Mouse (Mus musculus) kidney, adult 2 months (tissue): ENCODE measurements around the gene Igfbp4. TPM values are rescaled to one million over a fixed set of nuclear protein-coding genes. Genes with fewer than 3 reads are reported as not detected.

Experiments used
- DNase-seq: peaks from one replicate; pipeline ENCODE4 v3.0.0; 2021
- H3K27ac ChIP-seq: fragments of 200-500 bp; 2 replicates; pipeline ENCODE4 v1.5.1; 2012; ENCODE audit warnings: low read depth, low read length, control low read depth, inconsistent platforms; ENCODE audit not compliant: insufficient read depth
- H3K27me3 ChIP-seq: fragments of 200-500 bp; replicated peaks from 2 replicates; pipeline ENCODE4 v1.6.1; 2012; ENCODE audit warnings: mild to moderate bottlenecking, moderate library complexity, low read length, inconsistent platforms; ENCODE audit not compliant: control insufficient read depth, insufficient read depth
- H3K36me3 ChIP-seq: fragments of 200-500 bp; 2 replicates; pipeline ENCODE4 v1.6.1; 2012; ENCODE audit warnings: mild to moderate bottlenecking, moderate library complexity, low read length, inconsistent platforms; ENCODE audit not compliant: control insufficient read depth, insufficient read depth
- H3K4me1 ChIP-seq: fragments of 200-500 bp; 2 replicates; pipeline ENCODE4 v1.6.1; 2011; ENCODE audit warnings: low read length; ENCODE audit not compliant: control insufficient read depth, insufficient read depth
- H3K4me3 ChIP-seq: fragments of 200-500 bp; 2 replicates; pipeline ENCODE4 v1.5.1; 2011; ENCODE audit warnings: mild to moderate bottlenecking, low read depth, low read length, control low read depth; ENCODE audit not compliant: insufficient read depth
- CTCF ChIP-seq: fragments of 200-500 bp; conservative IDR thresholded peaks from 2 replicates; pipeline ENCODE4 v1.5.1; 2011; ENCODE audit warnings: low read depth, mild to moderate bottlenecking, control low read depth, low read length, moderate library complexity, mixed read lengths; ENCODE audit not compliant: insufficient read depth, insufficient read length
- POLR2A ChIP-seq: fragments of 200-500 bp; IDR thresholded peaks from one replicate; pipeline ENCODE4 v1.6.1; 2011; ENCODE audit warnings: low read depth, low read length, control low read depth
- WGBS: fragments of 180-500 bp; shearing (Covaris S2); methylation state at CpG from one replicate; pipeline ENCODE4 v1.1.7; 2018; 5-methylcytosine and 5-hydroxymethylcytosine counted together
- polyA plus RNA-seq: library from polyadenylated mRNA; depleted of rRNA; stranded (reverse); fragments of >200 nt; gene quantifications from 2 replicates; pipeline ENCODE4 v1.2.3, GENCODE M21; 2012

The Igfbp4 gene
- polyA plus RNA-seq, 1 experiment, result 1,152 TPM

DNA sequence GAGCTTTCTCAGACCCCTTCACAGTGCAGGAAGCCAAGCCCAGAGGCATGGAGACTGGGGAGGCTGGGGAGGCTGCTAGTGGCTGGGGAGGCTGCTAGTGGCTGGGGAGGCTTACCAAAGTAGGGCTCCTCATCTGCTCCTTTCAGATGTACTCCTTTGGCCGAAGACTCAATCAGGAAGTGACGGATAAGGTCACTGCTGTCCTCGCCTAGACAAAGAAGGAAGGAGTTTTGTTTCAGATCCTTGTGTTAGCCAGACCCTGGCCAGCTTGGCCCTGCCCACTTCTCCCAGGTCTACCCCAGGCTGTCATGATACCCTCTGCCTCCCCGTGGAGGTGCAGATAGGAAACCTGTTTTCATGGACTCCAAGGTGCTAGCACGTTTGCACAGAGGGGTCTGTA lies 32.7 kb downstream of the Igfbp4 start:
- Histone ChIP-seq H3K4me3 (no peak overlapping the region), H3K4me1 (no peaks in the 10 kb centered on the region), H3K27me3 (no peaks in the 10 kb centered on the region), H3K36me3 (no peaks in the 10 kb centered on the region), H3K27ac (no peak overlapping the region)
- 76% methylated on average over 5 of the region's 5 CpGs for WGBS
- TF ChIP-seq CTCF (no peak), POLR2A (no peak)
- DNase-seq, result no peak

DNA sequence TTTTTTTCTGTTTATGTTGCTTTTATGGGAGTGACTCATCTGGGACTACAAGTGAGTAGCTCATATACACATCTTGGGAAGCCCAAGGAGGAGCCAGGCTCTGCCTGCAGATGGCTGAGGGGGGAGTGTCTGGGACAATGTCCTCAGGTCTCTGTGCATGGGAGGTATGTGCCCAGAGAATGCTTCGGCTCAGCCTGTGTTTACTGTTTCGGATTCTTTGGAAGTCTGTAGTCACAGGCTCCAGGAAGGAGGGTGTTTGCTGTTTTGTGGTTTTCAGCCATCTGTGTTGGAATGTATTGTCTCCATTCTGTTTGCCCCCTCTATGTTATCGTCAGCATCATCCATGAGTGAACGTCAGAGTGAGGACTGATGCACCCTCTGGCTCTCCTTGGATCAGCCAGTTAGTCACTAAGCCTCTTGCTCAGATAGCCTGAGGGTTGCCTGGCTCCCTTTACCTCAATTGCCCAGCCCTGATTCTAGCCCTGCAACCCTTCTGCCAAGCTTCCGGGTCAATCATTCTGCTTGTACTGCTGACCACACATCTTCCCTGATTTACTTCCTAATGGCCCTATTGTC lies 35.8 kb downstream of the Igfbp4 start:
- Histone ChIP-seq H3K27me3 (no peaks in the 10 kb centered on the region), H3K4me1 (no peaks in the 10 kb centered on the region), H3K27ac (no peak overlapping the region), H3K36me3 (no peaks in the 10 kb centered on the region), H3K4me3 (no peak overlapping the region)
- no peak for DNase-seq
- WGBS, result 74% methylated on average over 5 of the region's 5 CpGs
- TF ChIP-seq POLR2A (no peak), CTCF (no peak)

DNA sequence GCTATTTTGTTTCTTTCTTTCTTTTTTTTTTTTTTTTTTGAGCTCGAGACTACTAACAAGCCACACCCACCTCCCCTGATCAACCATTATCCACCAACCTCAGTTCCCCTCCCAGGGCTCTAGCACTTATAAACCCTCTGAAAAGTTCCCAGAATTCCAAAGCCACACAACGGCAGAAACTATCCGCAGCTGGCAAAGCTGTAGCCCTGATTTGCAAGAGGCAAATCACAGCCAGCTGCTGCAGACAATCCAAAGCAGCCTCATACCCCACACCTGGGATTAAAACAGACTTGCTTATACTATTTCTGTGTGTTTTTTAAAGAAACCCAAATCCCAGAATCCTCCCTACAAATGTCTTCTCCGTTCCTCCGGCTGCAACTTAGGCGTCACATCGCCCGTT lies 36.8 kb downstream of the Igfbp4 start:
- no peak for TF ChIP-seq POLR2A
- no peak for TF ChIP-seq CTCF
- no peaks in the 10 kb centered on the region for H3K36me3 ChIP-seq
- no peak overlapping the region for H3K4me3 ChIP-seq
- no peaks in the 10 kb centered on the region for H3K27me3 ChIP-seq
- no peaks in the 10 kb centered on the region for H3K4me1 ChIP-seq
- WGBS, result 77% methylated on average over 8 of the region's 8 CpGs
- no peak overlapping the region for H3K27ac ChIP-seq
- no peak for DNase-seq

DNA sequence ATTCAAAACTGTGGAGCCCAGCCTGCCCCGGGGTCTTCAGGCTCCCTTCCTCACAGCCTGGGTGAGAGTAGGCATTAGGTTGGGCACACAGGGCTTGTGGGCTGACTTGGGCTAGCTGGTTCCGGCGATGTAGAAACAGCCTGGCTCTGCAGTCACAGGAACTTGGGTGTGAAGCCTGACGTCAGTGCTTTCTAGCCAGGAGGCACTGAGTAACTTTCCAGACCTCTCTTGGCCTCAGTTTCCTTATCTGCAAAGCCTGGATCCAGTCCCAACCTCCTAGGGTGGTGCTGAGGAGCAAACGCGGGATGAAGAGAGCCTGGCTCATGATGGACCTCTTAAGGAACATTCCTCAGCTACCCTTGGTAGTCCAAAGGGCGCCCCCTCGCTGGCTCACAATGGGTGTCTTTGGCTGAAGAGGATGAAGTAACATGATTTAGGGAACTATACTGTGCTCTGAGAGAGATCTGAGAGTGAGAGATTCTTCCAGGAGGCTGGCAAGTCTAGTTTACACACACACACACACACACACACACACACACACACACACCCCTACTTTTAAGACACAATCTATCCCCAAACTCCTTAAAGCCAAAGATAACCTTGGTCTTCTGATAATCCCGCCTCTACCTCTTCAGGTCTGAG lies 40.0 kb downstream of the Igfbp4 start:
- DNase-seq, result no peak
- Histone ChIP-seq H3K4me1 (no peaks in the 10 kb centered on the region), H3K36me3 (no peaks in the 10 kb centered on the region), H3K27ac (no peak overlapping the region), H3K4me3 (no peak overlapping the region), H3K27me3 (no peaks in the 10 kb centered on the region)
- WGBS, result 77% methylated on average over 9 of the region's 9 CpGs
- no peak for TF ChIP-seq POLR2A
- TF ChIP-seq CTCF, result no peak

DNA sequence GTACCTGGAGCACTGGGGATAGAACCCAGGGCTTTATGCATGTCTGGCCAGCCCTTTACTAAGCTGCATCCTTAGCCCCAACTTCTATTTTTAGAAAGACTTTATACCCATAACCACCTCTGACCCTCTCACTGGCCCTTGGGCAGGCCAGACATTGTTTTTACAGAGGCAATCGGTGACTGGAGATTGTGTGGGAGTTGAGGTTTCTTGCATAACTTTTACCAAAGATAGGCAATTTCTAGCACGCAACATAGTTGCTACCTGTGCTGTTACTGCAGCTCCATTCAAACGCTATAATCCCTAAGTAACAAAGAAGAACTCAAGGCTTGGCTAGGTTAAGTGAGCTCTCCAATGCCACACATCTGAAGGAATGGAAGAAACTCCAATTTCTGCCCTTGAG lies 40.5 kb downstream of the Igfbp4 start:
- H3K27me3 ChIP-seq, result no peaks in the 10 kb centered on the region
- H3K4me3 ChIP-seq, result no peak overlapping the region
- no peaks in the 10 kb centered on the region for H3K4me1 ChIP-seq
- H3K36me3 ChIP-seq, result no peaks in the 10 kb centered on the region
- 67% methylated on average over 3 of the region's 3 CpGs for WGBS
- TF ChIP-seq CTCF (no peak), POLR2A (no peak)
- H3K27ac ChIP-seq, result no peak overlapping the region
- no peak for DNase-seq

GRCm38 (mm10) chr11:99082098-99082497 lies 41.1 kb downstream of the Igfbp4 start:
- Histone ChIP-seq H3K36me3 (no peaks in the 10 kb centered on the region), H3K27ac (no peak overlapping the region), H3K27me3 (no peaks in the 10 kb centered on the region), H3K4me1 (no peaks in the 10 kb centered on the region), H3K4me3 (no peak overlapping the region)
- 56% methylated on average over 8 of the region's 8 CpGs for WGBS
- TF ChIP-seq CTCF, result no peak
- TF ChIP-seq POLR2A, result no peak
- DNase-seq, result no peak

- Histone ChIP-seq H3K27ac (no peak overlapping the region), H3K4me3 (no peak overlapping the region), H3K4me1 (no peaks in the 10 kb centered on the region), H3K36me3 (no peaks in the 10 kb centered on the region), H3K27me3 (no peaks in the 10 kb centered on the region)
- WGBS, result 83% methylated on average over 8 of the region's 8 CpGs
- TF ChIP-seq POLR2A, result no peak
- TF ChIP-seq CTCF, result no peak
- no peak for DNase-seq
Observed at GRCm38 (mm10) chr11:99083516-99083915, 42.5 kb downstream of the Igfbp4 start.
